Mouse (Mus musculus) G1E (cell line): ENCODE data around the gene Zfp93. TPM values are rescaled to one million over a fixed set of nuclear protein-coding genes. Genes with fewer than 3 reads are reported as not detected.

Source experiments
- ATAC-seq: 2 replicates; pipeline ENCODE4 v1.8.0; 2016; ENCODE audit warnings: mild to moderate bottlenecking; ENCODE audit not compliant: insufficient number of reproducible peaks, poor library complexity, low FRiP score, severe bottlenecking; ENCODE audit errors: extremely low read depth
- DNase-seq: peaks from one replicate; pipeline ENCODE4 v3.0.0; 2012; ENCODE audit warnings: low spot score
- H3K27me3 ChIP-seq: 2 replicates; pipeline ENCODE4 v1.6.1; 2012; ENCODE audit warnings: mild to moderate bottlenecking, low read length, inconsistent platforms; ENCODE audit not compliant: insufficient read depth
- H3K36me3 ChIP-seq: replicated peaks from 2 replicates; pipeline ENCODE3; 2012; ENCODE audit warnings: mild to moderate bottlenecking, inconsistent platforms
- H3K4me1 ChIP-seq: 2 replicates; pipeline ENCODE4 v1.6.1; 2012; ENCODE audit warnings: low read depth, low read length, inconsistent platforms, mixed read lengths; ENCODE audit not compliant: insufficient read depth
- H3K4me3 ChIP-seq: 2 replicates; pipeline ENCODE4 v1.5.1; 2012; ENCODE audit warnings: low read depth, mild to moderate bottlenecking, inconsistent platforms, low read length, moderate library complexity, mixed read lengths
- H3K9me3 ChIP-seq: replicated peaks from 2 replicates; pipeline ENCODE4 v1.6.1; 2012; ENCODE audit warnings: inconsistent platforms
- CTCF ChIP-seq: IDR thresholded peaks from 2 replicates; pipeline ENCODE4 v1.5.1; 2012; ENCODE audit warnings: low read depth, low read length, inconsistent platforms, mixed read lengths
- GATA1 ChIP-seq: IDR thresholded peaks from 2 replicates; pipeline ENCODE4 v1.6.1; 2012; ENCODE audit warnings: borderline replicate concordance, low read length, inconsistent platforms, mixed read lengths
- GATA2 ChIP-seq: IDR thresholded peaks from 2 replicates; pipeline ENCODE4 v1.6.1; 2012; ENCODE audit warnings: low read depth, low read length, inconsistent platforms, borderline replicate concordance
- POLR2AphosphoS5 ChIP-seq: IDR thresholded peaks from 2 replicates; pipeline ENCODE4 v1.6.1; 2012; ENCODE audit warnings: low read depth, low read length, inconsistent platforms; ENCODE audit not compliant: insufficient replicate concordance
- TAL1 ChIP-seq: conservative IDR thresholded peaks from 2 replicates; pipeline ENCODE4 v1.6.1; 2012; ENCODE audit warnings: low read depth, low read length, inconsistent platforms, mixed read lengths
- polyA plus RNA-seq: library from polyadenylated mRNA; stranded (reverse); fragments of >175 nt; gene quantifications from 2 replicates; pipeline ENCODE4 v1.2.3, GENCODE M21; 2012
- total RNA-seq, 2 experiments: library from RNA; stranded (forward) in 1 of 2; stranded (reverse) in 1 of 2; fragments of 200-1000 nt in 1 of 2; fragments of >200 nt in 1 of 2; fragmentation: Nextera tagmentation in 1 of 2; gene quantifications; 2 replicates each; pipeline ENCODE4 v1.2.3; 2014 to 2017

Zfp93 gene
- total and polyA plus RNA-seq, 3 experiments: 0.36 to 2.4 (median 2.3) TPM

DNA sequence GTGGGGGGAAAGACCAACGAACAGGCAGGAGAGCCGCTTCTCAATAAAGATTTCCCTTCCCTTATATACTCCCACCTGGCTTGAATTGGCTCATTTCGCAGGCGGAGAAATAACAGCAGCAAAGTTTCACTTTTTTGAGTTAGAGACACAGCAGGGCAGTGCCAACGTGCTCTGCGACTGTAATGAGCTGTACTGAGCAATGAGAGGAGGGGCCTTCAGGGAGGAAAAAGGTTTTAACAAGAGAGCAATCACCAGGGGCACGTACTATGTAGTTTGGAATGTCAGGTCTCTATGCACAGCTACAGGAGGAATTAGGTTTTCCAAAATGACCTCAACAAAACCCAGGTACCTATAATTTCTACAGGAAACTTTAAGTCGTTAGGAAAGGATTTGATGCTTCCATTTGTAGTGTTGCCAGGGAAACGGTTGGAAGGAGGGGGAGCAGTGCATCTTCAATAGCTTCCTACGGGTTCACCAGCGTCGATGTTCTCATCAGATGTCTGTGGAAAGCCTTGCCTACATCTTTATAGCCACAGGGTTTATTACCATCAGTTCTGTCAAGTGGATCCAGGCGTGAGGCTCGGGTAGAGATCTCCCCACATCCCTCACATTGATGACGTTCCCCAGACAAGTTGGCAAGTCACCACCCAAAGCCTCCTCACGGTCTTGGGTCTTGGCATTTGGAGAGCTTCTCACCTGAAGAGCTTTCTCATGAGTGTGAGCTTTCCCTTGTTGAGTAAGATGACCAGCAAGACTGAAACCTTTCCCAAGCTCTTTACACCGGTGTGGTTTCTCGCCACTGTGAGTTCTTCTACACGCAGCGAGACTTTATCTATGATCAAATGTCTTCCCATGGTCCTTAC, 56.3 kb downstream of the Zfp93 start:
- DNase-seq (no peak), ATAC-seq (no peak)
- no peaks in the 10 kb centered on the region for H3K36me3 ChIP-seq
- peaks cover 11% of the 10 kb centered on the region for H3K9me3 ChIP-seq
- TF ChIP-seq GATA1 (no peak), TAL1 (no peak), POLR2AphosphoS5 (no peak), GATA2 (no peak), CTCF (no peak)
- H3K4me3 ChIP-seq: no peak overlapping the region
- peaks cover 8% of the 10 kb centered on the region for H3K27me3 ChIP-seq
- no peaks in the 10 kb centered on the region for H3K4me1 ChIP-seq

Other genes starting within 250 kb of the Zfp93 start
- gene Vmn1r183, start 217.2 kb upstream of the Zfp93 start, total RNA-seq (2014; fragmentation: Nextera tagmentation): not detected in 2 replicates
- 0.06 and 0.11 TPM in 2 replicates for gene Vmn1r183, start 217.2 kb upstream of the Zfp93 start, total RNA-seq (2017)
- not detected in 2 replicates for gene Vmn1r183, start 217.2 kb upstream of the Zfp93 start, polyA plus RNA-seq
- gene Zfp180, start 188.5 kb upstream of the Zfp93 start, total RNA-seq (2014; fragmentation: Nextera tagmentation): 18.7 and 19.2 TPM in 2 replicates
- 13.9 and 16.1 TPM in 2 replicates for gene Zfp180, start 188.5 kb upstream of the Zfp93 start, total RNA-seq (2017)
- 16.0 and 16.2 TPM in 2 replicates for gene Zfp180, start 188.5 kb upstream of the Zfp93 start, polyA plus RNA-seq
- 1.0 TPM in 1 of 2 replicates, not detected in the other for gene Zfp112, start 158.1 kb upstream of the Zfp93 start, total RNA-seq (2014; fragmentation: Nextera tagmentation)
- 0.22 and 0.46 TPM in 2 replicates for gene Zfp112, start 158.1 kb upstream of the Zfp93 start, total RNA-seq (2017)
- gene Zfp112, start 158.1 kb upstream of the Zfp93 start, polyA plus RNA-seq: 0.05 and 0.11 TPM in 2 replicates
- gene Zfp235, start 136.3 kb upstream of the Zfp93 start, total RNA-seq (2014; fragmentation: Nextera tagmentation): 12.7 and 16.6 TPM in 2 replicates
- gene Zfp235, start 136.3 kb upstream of the Zfp93 start, total RNA-seq (2017): 6.6 and 7.9 TPM in 2 replicates
- gene Zfp235, start 136.3 kb upstream of the Zfp93 start, polyA plus RNA-seq: 0.99 and 1.5 TPM in 2 replicates
- gene Zfp114, start 95.4 kb upstream of the Zfp93 start, total RNA-seq (2014; fragmentation: Nextera tagmentation): not detected in 2 replicates
- gene Zfp114, start 95.4 kb upstream of the Zfp93 start, total RNA-seq (2017): 0.05 TPM in 1 of 2 replicates, not detected in the other
- not detected in 2 replicates for gene Zfp114, start 95.4 kb upstream of the Zfp93 start, polyA plus RNA-seq
- 0.63 and 1.4 TPM in 2 replicates for gene Zfp111, start 59.0 kb upstream of the Zfp93 start, total RNA-seq (2014; fragmentation: Nextera tagmentation)
- 0.46 and 0.82 TPM in 2 replicates for gene Zfp111, start 59.0 kb upstream of the Zfp93 start, total RNA-seq (2017)
- 0.24 and 0.32 TPM in 2 replicates for gene Zfp111, start 59.0 kb upstream of the Zfp93 start, polyA plus RNA-seq
- gene Zfp109, start 32.9 kb upstream of the Zfp93 start, total RNA-seq (2014; fragmentation: Nextera tagmentation): 1.7 and 3.1 TPM in 2 replicates
- gene Zfp109, start 32.9 kb upstream of the Zfp93 start, total RNA-seq (2017): 0.81 and 1.3 TPM in 2 replicates
- 0.24 and 0.25 TPM in 2 replicates for gene Zfp109, start 32.9 kb upstream of the Zfp93 start, polyA plus RNA-seq
- 0.30 TPM in 1 of 2 replicates, not detected in the other for gene Zfp108, start 15.6 kb upstream of the Zfp93 start, total RNA-seq (2014; fragmentation: Nextera tagmentation)
- gene Zfp108, start 15.6 kb upstream of the Zfp93 start, total RNA-seq (2017): 0.17 and 0.22 TPM in 2 replicates
- gene Zfp108, start 15.6 kb upstream of the Zfp93 start, polyA plus RNA-seq: not detected in 2 replicates
- 14.7 and 19.0 TPM in 2 replicates for gene Zfp61, start 30.8 kb downstream of the Zfp93 start, total RNA-seq (2014; fragmentation: Nextera tagmentation)
- gene Zfp61, start 30.8 kb downstream of the Zfp93 start, total RNA-seq (2017): 21.5 and 23.2 TPM in 2 replicates
- gene Zfp61, start 30.8 kb downstream of the Zfp93 start, polyA plus RNA-seq: 3.9 and 5.0 TPM in 2 replicates
- gene Zfp94, start 46.2 kb downstream of the Zfp93 start, total RNA-seq (2014; fragmentation: Nextera tagmentation): 8.9 and 12.5 TPM in 2 replicates
- gene Zfp94, start 46.2 kb downstream of the Zfp93 start, total RNA-seq (2017): 5.4 and 6.0 TPM in 2 replicates
- 3.1 and 3.5 TPM in 2 replicates for gene Zfp94, start 46.2 kb downstream of the Zfp93 start, polyA plus RNA-seq
- gene Tescl, start 63.5 kb downstream of the Zfp93 start, total RNA-seq (2014; fragmentation: Nextera tagmentation): not detected in 2 replicates
- not detected in 2 replicates for gene Tescl, start 63.5 kb downstream of the Zfp93 start, total RNA-seq (2017)
- not detected in 2 replicates for gene Tescl, start 63.5 kb downstream of the Zfp93 start, polyA plus RNA-seq
- gene Lypd5, start 78.8 kb downstream of the Zfp93 start, total RNA-seq (2014; fragmentation: Nextera tagmentation): not detected in 2 replicates
- not detected in 2 replicates for gene Lypd5, start 78.8 kb downstream of the Zfp93 start, total RNA-seq (2017)
- not detected in 2 replicates for gene Lypd5, start 78.8 kb downstream of the Zfp93 start, polyA plus RNA-seq
- 14.0 and 40.3 TPM in 2 replicates for gene Kcnn4, start 99.8 kb downstream of the Zfp93 start, total RNA-seq (2014; fragmentation: Nextera tagmentation)
- gene Kcnn4, start 99.8 kb downstream of the Zfp93 start, total RNA-seq (2017): 20.4 and 22.9 TPM in 2 replicates
- gene Kcnn4, start 99.8 kb downstream of the Zfp93 start, polyA plus RNA-seq: 66.2 and 70.4 TPM in 2 replicates
- gene Smg9, start 129.2 kb downstream of the Zfp93 start, total RNA-seq (2014; fragmentation: Nextera tagmentation): 21.7 and 77.3 TPM in 2 replicates
- gene Smg9, start 129.2 kb downstream of the Zfp93 start, total RNA-seq (2017): 16.1 and 19.1 TPM in 2 replicates
- gene Smg9, start 129.2 kb downstream of the Zfp93 start, polyA plus RNA-seq: 61.5 and 67.4 TPM in 2 replicates
- 2.0 TPM in 1 of 2 replicates, not detected in the other for gene Irgc1, start 181.9 kb downstream of the Zfp93 start, total RNA-seq (2014; fragmentation: Nextera tagmentation)
- gene Irgc1, start 181.9 kb downstream of the Zfp93 start, total RNA-seq (2017): 0.33 TPM in 1 of 2 replicates, not detected in the other
- 0.06 and 0.09 TPM in 2 replicates for gene Irgc1, start 181.9 kb downstream of the Zfp93 start, polyA plus RNA-seq
- not detected in 2 replicates for gene Plaur, start 192.1 kb downstream of the Zfp93 start, total RNA-seq (2014; fragmentation: Nextera tagmentation)
- 0.11 and 0.17 TPM in 2 replicates for gene Plaur, start 192.1 kb downstream of the Zfp93 start, total RNA-seq (2017)
- gene Plaur, start 192.1 kb downstream of the Zfp93 start, polyA plus RNA-seq: 0.11 and 0.17 TPM in 2 replicates
- gene Cadm4, start 211.6 kb downstream of the Zfp93 start, total RNA-seq (2014; fragmentation: Nextera tagmentation): not detected in 2 replicates
- gene Cadm4, start 211.6 kb downstream of the Zfp93 start, total RNA-seq (2017): 0.06 TPM in 1 of 2 replicates, not detected in the other
- gene Cadm4, start 211.6 kb downstream of the Zfp93 start, polyA plus RNA-seq: 0.02 and 0.16 TPM in 2 replicates
- 1.7 and 2.6 TPM in 2 replicates for gene Zfp428, start 236.6 kb downstream of the Zfp93 start, total RNA-seq (2014; fragmentation: Nextera tagmentation)
- gene Zfp428, start 236.6 kb downstream of the Zfp93 start, total RNA-seq (2017): 3.8 and 4.4 TPM in 2 replicates
- gene Zfp428, start 236.6 kb downstream of the Zfp93 start, polyA plus RNA-seq: 39.9 and 53.3 TPM in 2 replicates
- gene AC161166.1, start 242.0 kb downstream of the Zfp93 start, total RNA-seq (2014; fragmentation: Nextera tagmentation): not detected in 2 replicates
- 0.22 TPM in 1 of 2 replicates, not detected in the other for gene AC161166.1, start 242.0 kb downstream of the Zfp93 start, total RNA-seq (2017)
- not detected in 2 replicates for gene AC161166.1, start 242.0 kb downstream of the Zfp93 start, polyA plus RNA-seq